Mouse (Mus musculus) kidney, postnatal 36 days (tissue): ENCODE data around the gene Stac.

ENCODE experiments used
- DNase-seq, 2 experiments: peaks; one replicate each; pipeline ENCODE4 v3.0.0; 2021 to 2022; ENCODE audit warnings: mixed read lengths in 2 of 2

Stac gene

DNA sequence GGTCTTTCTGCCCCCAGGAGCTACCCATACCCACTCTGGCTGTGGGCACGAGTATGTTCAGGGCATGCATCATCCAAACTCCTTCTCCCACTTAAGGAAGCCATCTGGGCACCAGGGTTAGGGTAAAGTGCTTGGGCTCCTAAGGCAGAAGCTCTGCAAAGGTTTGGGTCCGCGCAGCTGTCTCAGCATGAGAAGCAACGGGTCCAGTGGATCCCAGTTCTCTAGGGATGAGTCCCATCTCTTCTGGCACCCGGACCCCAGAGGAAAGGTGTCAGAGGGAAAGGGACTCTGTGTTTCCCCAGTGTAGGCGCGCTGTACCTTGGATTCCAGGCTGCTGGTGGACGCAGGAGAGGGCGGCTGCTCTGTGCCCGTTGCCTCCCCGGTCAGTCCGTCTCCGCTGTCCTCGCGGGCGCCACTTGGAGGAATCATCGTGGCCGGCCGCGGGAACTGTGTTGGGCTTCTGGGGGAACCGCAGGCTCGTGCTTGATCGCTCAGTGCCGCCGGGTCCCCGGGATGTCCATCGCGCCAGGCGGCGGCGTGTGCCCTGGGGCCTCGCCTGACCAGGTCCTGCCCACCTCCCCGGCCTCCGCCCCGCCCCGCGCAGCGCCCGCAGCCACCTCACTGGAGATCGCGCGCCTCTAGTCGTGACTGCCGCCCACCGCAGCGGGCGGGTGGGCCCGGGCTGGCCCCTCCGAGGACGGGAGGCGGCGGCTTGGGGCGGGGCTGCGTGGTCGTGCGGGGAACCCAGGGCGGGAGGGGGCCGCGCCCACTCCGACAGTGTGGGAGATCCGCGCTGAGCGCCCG, at the start of gene Stac:
Stac (minus strand) TSS at position 669 of the 804 bp plus-strand sequence.
- peak in 1 of 2 experiments; percentile 6 for DNase-seq

DNA sequence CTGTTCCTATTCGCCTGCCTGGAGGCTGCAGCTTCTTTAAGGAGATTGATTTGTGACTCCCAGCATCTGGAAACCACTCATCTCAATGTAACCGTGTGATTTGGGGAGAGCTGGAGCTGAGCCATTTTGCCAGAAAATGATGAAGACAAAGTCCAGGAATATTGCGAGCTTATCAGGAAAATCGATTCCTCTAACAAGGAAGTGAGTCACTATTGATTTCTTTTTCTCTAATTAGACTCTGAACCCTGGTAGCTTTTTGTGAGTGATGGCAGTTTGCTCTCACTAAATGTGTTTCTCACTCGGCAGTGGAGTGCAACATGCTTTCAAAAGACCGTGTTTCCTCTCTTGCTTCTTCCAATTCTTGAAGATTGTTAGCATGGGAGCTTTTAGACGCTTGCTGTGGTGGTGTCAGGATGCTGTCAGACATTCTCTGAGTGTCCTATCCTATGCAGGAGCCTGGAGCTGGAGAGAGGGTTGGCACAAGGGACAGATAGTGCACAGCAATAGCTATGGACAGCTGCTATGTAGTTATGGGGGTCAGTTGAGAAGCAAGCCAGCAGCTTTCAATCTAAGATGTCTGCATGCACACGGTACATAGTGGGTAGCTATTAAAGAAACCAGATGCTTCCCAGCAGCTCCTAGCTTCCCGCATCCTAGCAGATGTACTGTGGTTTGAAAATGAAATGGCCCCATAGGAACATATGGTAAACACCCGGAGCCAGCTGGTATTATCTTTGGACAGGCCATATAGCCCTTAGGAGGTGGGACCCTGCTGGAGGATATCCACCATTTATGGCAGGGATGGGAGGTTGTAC, 49.5 kb upstream of the Stac start:
- DNase-seq = no peak

GRCm38 (mm10) chr9:111739026-111739425, 48.9 kb upstream of the Stac start:
- no peak for DNase-seq

- no peak for DNase-seq
Measured at GRCm38 (mm10) chr9:111737796-111738195, 47.6 kb upstream of the Stac start.

DNA sequence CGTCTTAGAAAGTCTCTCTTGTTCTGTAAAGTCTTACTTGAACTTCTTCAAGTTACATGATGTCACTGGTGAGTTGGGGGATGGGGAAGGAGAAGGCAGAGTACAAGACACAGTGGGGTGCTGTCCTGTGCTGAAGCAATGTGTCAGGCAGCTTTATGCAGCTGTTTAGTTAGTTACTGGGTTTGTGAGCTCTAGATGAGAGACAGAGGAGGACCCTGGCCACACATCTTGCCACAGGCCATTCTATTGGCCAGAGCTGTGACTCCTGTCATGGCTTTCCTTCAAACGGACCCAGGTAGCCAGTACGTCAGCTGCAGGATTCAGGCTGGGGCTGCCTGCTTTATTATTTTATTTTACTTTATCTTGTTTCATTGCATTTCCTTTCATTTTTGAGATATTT, 45.8 kb upstream of the Stac start:
- DNase-seq = no peak

DNA sequence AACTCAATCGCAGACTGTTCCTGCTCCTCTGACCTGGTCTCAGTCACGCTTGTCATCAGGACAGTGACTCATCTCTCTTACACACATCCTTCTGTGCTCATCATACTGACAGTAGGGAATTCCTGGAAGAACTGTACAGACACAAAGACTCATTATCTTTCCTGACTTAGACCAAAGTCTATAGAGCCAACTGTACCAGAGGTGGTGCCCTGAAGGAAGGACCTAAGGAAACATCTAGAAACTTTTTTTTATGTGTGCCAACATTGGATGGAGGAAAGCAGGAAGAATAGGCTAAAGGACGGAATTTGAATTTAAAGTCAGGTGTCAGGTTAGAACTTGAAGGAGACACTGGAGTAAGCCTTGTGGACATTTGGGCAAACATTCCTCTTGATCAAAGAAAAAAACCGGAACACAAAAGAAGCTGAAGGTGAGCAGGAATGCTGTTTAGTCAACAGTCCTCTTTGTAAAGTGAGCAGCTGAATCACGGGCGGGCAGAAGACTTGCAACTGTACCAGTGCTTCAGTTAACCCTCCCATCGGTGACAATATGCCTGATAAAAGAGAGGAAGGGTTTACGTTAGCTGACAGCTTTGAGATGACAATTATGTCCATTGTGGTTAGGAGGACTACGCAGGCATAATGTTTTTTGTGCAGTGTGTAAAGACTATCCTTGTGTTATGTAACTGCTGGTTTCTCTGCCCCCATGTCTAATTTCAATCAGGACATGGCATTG, 42.0 kb upstream of the Stac start:
- no peak for DNase-seq

DNA sequence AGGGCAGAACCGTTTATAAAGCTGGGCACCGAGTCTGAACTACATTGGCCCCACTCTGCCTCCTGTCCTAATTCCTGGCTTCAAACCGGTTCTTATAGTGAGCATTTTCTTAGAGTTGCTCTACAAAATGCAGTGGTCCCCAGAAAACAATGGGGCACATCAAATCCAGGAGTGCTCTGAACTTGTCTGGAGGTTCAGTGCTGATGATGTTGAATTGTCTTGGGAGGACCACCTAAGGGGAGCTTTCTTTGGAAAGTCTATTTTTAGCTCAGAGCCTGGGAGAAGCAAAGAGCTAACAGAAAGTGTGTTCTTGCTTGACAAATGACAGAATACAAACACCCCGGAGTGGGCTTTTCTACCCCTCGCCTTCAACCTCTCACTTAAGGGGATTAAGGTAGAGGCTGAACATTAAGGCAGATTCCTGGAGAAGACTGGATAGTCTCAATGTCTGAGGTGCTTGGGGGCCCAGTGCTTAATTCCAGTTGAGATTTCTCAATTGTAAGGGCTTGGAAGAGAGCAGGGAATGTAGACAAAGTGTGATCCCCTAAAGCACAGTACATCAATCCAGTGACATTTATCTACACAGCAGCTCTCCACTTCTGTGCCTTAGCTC, 34.9 kb upstream of the Stac start:
- no peak for DNase-seq

DNA sequence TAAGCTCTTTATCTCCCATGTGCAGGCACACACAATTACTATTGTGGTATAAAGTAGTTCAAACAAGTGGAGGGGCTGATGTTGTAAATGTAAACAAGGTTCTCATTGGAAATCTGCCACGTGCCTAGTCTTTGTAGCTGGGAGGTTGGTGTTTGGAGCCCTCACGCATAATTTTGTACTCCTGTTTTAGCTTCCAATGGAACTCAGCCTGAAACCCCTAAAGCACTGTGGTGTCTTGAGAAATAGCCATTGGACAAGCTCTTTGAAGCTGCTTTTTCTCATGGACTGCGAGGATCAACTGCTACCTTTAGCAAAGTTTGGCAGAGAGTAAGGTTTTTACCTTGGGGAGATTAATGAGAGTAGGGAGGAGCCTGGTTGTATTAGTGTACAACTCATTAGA, 24.3 kb upstream of the Stac start:
- DNase-seq = no peak

- no peak for DNase-seq
Measured at GRCm38 (mm10) chr9:111700101-111700500, 10.0 kb upstream of the Stac start.

DNA sequence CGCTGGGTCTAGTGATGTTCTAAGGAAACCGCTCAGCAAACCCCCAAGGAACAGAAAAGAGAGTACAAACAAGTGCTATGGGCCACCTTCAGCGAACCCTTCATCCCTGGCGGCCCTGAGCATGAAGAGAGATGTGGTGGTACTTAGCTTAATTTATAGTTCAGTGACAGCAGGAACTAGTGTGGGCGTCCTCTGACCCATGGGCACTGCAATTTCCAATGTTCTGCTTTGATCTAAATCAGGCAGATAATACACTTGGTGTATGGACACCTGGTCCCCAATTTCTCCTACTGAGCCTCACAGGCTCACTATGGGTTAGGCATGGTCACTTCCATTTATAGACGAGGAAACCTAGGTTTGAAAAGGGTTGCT, 322 bp upstream of the Stac start:
- DNase-seq = no peak

DNA sequence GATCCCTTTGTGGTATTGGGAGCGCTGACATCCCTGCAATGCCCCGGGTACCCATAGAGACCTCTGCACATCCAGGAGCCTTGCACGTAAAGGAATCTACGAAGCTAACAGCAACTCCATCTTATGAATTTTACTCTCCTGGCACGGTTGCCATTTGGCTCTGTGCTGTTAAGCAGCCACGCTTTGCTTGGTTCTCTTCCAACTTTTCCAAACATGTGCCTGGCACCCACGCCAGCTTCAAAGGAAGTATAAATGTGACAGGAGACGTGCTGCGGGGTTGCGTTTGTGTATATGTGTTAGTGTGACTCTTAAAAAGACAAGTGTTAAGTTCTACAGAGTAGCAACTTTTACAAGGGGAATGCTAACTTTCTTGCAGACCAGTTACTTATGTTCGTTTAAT, 1.0 kb downstream of the Stac start:
- DNase-seq = no peak

DNA sequence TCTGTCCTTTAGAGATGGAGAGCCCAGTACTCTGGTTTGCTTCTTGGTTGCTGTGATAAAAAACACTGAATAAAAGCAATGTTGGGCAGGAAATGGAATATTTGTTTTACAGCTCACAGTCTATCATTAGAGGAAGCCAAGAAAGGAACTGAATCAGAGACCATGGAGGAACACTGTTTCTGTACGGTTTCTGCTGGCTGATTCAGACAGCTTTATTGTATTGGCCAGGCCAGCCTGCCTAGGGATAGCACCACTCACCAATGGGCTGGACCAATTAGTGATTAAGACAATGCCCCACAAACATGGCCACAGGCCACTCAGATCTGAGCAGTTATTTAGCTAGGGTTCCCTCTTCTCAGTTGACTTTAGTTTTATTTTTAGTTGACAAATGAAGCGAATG, 6.0 kb downstream of the Stac start:
- DNase-seq = no peak

DNA sequence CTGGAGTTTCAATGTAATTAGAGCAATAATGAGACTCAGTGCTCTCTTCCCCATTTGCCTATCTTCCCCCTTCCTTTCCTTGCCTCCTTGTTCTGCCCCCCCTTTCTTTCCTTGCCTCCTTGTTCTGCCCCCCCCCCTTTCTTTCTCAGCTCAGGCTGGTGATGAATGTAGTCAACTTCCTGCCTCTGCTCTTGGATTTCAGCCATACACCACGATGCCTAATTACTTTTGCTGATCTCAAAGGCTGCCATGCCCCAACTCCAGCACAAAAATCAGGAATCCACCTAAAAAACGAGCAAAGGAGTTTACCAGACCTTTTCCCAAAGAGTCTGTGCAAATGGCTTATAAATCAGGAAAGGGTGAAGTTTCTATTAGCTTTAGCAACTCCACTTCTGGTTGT, 10.6 kb downstream of the Stac start:
- DNase-seq = no peak

GRCm38 (mm10) chr9:111669816-111670215, 20.3 kb downstream of the Stac start:
- DNase-seq = no peak

GRCm38 (mm10) chr9:111655066-111655465, 35.1 kb downstream of the Stac start:
- DNase-seq = no peak

GRCm38 (mm10) chr9:111644228-111644627, 45.9 kb downstream of the Stac start:
- DNase-seq = peak; percentile 18 to 31

GRCm38 (mm10) chr9:111643369-111643768, 46.8 kb downstream of the Stac start:
- DNase-seq = no peak

DNA sequence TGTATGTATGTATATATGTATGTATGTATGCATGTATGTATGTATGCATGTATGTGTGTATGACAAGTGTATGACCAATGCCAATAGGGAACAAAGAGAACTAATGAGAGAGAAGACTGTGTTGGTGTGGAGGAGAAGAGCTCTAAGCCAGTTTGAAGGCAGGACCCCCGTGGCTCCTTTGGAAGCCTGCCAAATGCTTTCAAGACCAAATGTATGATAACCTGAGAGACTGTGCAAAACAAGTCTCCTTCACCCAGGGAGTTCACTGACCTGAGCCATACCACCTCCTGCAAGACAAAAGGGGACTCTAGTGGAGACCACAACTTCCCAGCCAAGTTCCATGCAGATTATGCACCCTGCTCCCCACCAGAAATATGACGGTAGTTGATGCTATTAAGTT, 52.5 kb downstream of the Stac start:
- no peak for DNase-seq

GRCm38 (mm10) chr9:111632833-111633232, 57.3 kb downstream of the Stac start:
- DNase-seq = no peak

GRCm38 (mm10) chr9:111621191-111621590, 69.0 kb downstream of the Stac start:
- no peak for DNase-seq

DNA sequence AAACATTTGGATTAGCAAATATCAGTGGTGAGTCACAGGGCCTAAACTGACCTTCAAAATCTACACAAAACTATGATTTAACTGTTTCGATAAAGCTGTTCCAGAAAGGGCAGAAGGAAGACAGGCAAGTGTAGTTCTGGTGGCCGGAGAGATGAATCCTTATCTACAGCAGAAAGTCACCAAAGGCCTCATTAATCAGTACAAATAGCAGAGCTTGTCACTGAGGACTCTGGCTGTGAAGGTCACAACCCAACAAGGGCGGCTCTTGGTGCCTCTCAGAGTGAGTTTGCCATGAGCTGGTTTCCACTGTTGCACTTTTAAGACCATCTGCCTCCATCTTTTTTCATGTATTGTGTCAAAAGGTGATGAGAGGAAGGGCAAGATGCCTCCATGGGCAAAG, 78.8 kb downstream of the Stac start:
- DNase-seq = no peak

DNA sequence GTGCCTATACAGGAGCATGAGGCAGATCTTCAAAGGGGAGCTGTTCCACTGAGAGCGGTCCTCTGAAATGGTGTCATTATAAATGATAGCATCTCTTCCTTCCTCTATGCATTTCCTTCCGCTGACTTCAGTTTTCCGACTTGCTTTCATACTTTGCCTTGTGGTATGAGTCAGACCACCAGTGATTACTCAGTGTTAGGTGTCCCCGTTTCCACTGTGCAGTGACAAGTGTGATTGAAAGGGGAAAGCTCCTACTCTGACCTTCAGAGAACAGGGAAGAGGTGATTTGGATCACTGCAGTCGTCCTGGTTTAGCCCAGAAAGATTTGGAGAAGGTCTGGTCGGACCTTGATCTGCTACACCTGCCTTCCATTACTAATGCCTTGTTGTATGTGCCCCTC, 81.4 kb downstream of the Stac start:
- DNase-seq = no peak

DNA sequence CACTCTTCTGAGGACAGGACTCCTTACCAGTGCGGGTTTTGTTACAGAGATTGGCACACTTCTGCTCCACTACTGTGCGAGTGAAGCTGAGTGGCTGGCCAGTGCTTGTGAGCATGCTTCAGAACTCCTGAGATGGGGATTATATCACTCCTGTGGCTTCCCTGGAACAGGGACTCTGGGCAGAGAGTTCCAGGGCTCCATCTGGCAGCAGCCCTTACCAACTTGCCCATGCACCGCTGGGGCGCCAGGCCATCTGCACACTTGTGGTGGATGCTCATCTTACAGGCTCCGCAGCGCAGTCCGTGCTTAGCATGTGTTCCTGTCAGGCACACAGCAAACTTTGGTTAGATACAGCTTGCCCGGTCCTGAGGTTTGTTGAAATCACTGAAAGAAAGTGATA, 83.5 kb downstream of the Stac start:
- DNase-seq = no peak
